12 mouse cellular contexts compared by ENCODE assay signal in the genomic region with DNA sequence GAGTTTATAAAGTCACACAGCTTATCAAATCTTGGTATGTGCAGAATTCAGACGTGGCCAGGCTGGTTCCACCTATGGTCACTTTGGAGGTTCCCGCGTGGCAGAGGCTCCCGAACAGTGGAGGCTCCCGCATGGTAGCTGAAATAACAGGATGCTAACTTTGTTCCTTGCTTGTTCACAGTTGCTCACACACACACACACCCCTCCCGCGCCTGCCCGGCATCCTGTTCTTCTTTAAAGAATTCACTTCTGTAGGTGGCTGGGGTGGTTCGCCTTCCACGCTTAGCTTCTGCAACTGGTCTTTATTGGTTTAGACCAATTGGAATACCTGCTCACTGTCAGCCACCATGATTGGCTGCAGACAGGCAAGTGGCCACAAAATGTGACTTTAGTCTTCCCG. TPM values are rescaled to one million over a fixed set of nuclear protein-coding genes. Genes with fewer than 3 reads are reported as not detected.
DNase-seq lines count a peak whose midpoint lies in the region; ATAC-seq lines count a peak whose summit lies in the region.
"Had no signal": no experiment of that assay in that cellular context is flagged by ENCODE, and none has a peak within 500 bp of the region (broad histone marks: within the 10 kb centered on the region; RNA-seq: fewer than 3 reads in every experiment).

No protein-coding gene starts in this region.

- no peaks in the 10 kb centered on the region for H3K36me3 ChIP-seq in forebrain, embryonic 13.5 days (ENCODE audit: poor library complexity, severe bottlenecking)
- no peaks in the 10 kb centered on the region for H3K36me3 ChIP-seq in forebrain, embryonic 16.5 days (ENCODE audit: control insufficient read depth, insufficient read depth)
- H3K36me3 ChIP-seq in liver, embryonic 12.5 days, result no peaks in the 10 kb centered on the region
- no peaks in the 10 kb centered on the region for H3K36me3 ChIP-seq in midbrain, embryonic 16.5 days (ENCODE audit: control insufficient read depth, insufficient read depth, low read length)
- H3K36me3 ChIP-seq: embryonic facial prominence, embryonic 12.5 days; limb, embryonic 12.5 days had no signal

- 76% methylated on average over 11 of the region's 11 CpGs for WGBS in forebrain, embryonic 13.5 days
- 80% methylated on average over 11 of the region's 11 CpGs for WGBS in forebrain, embryonic 16.5 days
- 67% methylated on average over 11 of the region's 11 CpGs for WGBS in liver, embryonic 12.5 days (ENCODE audit: insufficient replicate concordance)
- 84% methylated on average over 11 of the region's 11 CpGs for WGBS in midbrain, embryonic 16.5 days

- H3K4me2 ChIP-seq in forebrain, embryonic 13.5 days, result peak overlapping the region; percentile 48; the same call in 1 of the 2 replicates
- no peak overlapping the region for H3K4me2 ChIP-seq in forebrain, embryonic 16.5 days (ENCODE audit: low read length)
- H3K4me2 ChIP-seq in liver, embryonic 12.5 days, result peak overlapping the region; percentile 48
- H3K4me2 ChIP-seq in midbrain, embryonic 16.5 days (ENCODE audit: low read length), result no peak overlapping the region
- H3K4me2 ChIP-seq: embryonic facial prominence, embryonic 12.5 days had no signal

- peaks cover 50% of the 10 kb centered on the region for H3K4me1 ChIP-seq in forebrain, embryonic 13.5 days
- peaks cover 30% of the 10 kb centered on the region for H3K4me1 ChIP-seq in forebrain, embryonic 16.5 days (replicated peaks; ENCODE audit: control insufficient read depth, insufficient read depth, low read length)
- H3K4me1 ChIP-seq in liver, embryonic 12.5 days, result peaks cover 28% of the 10 kb centered on the region
- peaks cover 18% of the 10 kb centered on the region for H3K4me1 ChIP-seq in midbrain, embryonic 16.5 days (ENCODE audit: control insufficient read depth, insufficient read depth, low read length)
- H3K4me1 ChIP-seq: embryonic facial prominence, embryonic 12.5 days had no signal

- no peak overlapping the region for H3K4me3 ChIP-seq in forebrain, embryonic 13.5 days
- no peak overlapping the region for H3K4me3 ChIP-seq in forebrain, embryonic 16.5 days (replicated peaks; ENCODE audit: low read length)
- H3K4me3 ChIP-seq in liver, embryonic 12.5 days, result no peak overlapping the region
- H3K4me3 ChIP-seq in midbrain, embryonic 16.5 days (ENCODE audit: low read depth, low read length), result no peak overlapping the region
- H3K4me3 ChIP-seq: embryonic facial prominence, embryonic 12.5 days; limb, embryonic 12.5 days; myocyte had no signal

- peak; percentile 17 for DNase-seq in layer of hippocampus, adult 9-11 months
- DNase-seq in layer of hippocampus, postnatal 14 days (ENCODE audit: low spot score in 2 of 2), result no peak
- peak; percentile 69 for DNase-seq in telencephalon, adult 2 months (ENCODE audit: low read depth, low spot score)
- DNase-seq in urinary bladder, adult 18-20 months (ENCODE audit: low spot score in 2 of 2), result no peak
- DNase-seq: lung, postnatal 4 days had no signal

- ATAC-seq in forebrain, embryonic 13.5 days, result no peak
- no peak for ATAC-seq in forebrain, embryonic 16.5 days
- ATAC-seq in liver, embryonic 12.5 days, result no peak
- no peak for ATAC-seq in midbrain, embryonic 16.5 days

- H3K9me3 ChIP-seq in forebrain, embryonic 13.5 days (replicated peaks), result no peaks in the 10 kb centered on the region
- no peaks in the 10 kb centered on the region for H3K9me3 ChIP-seq in forebrain, embryonic 16.5 days (ENCODE audit: control insufficient read depth, low read length)
- no peaks in the 10 kb centered on the region for H3K9me3 ChIP-seq in liver, embryonic 12.5 days (replicated peaks)
- H3K9me3 ChIP-seq in midbrain, embryonic 16.5 days (replicated peaks; ENCODE audit: control insufficient read depth, low read length, poor library complexity, severe bottlenecking), result no peaks in the 10 kb centered on the region
- H3K9me3 ChIP-seq: embryonic facial prominence, embryonic 12.5 days; limb, embryonic 12.5 days had no signal

- H3K27ac ChIP-seq in forebrain, embryonic 13.5 days, result peak overlapping the region; percentile 96
- H3K27ac ChIP-seq in forebrain, embryonic 16.5 days (ENCODE audit: low read length), result no peak overlapping the region; the same call in 1 of the 2 replicates
- no peak overlapping the region for H3K27ac ChIP-seq in liver, embryonic 12.5 days
- no peak overlapping the region for H3K27ac ChIP-seq in midbrain, embryonic 16.5 days (ENCODE audit: low read length)
- H3K27ac ChIP-seq: embryonic facial prominence, embryonic 12.5 days; limb, embryonic 12.5 days had no signal

- no peaks in the 10 kb centered on the region for H3K27me3 ChIP-seq in forebrain, embryonic 13.5 days
- H3K27me3 ChIP-seq in forebrain, embryonic 16.5 days (replicated peaks; ENCODE audit: control insufficient read depth, insufficient read depth, low read length), result no peaks in the 10 kb centered on the region
- H3K27me3 ChIP-seq in liver, embryonic 12.5 days (replicated peaks), result no peaks in the 10 kb centered on the region
- no peaks in the 10 kb centered on the region for H3K27me3 ChIP-seq in midbrain, embryonic 16.5 days (ENCODE audit: control insufficient read depth, insufficient read depth, low read depth, low read length)
- H3K27me3 ChIP-seq: embryonic facial prominence, embryonic 12.5 days had no signal

- H3K9ac ChIP-seq in forebrain, embryonic 13.5 days, result no peak overlapping the region
- H3K9ac ChIP-seq in forebrain, embryonic 16.5 days (replicated peaks; ENCODE audit: low read depth, low read length), result no peak overlapping the region
- H3K9ac ChIP-seq in liver, embryonic 12.5 days, result no peak overlapping the region
- no peak overlapping the region for H3K9ac ChIP-seq in midbrain, embryonic 16.5 days (ENCODE audit: low read depth, low read length)
- H3K9ac ChIP-seq: embryonic facial prominence, embryonic 12.5 days; limb, embryonic 12.5 days had no signal

RNA-seq across cellular contexts. Expression of a gene that starts 33.3 kb away (rescaled TPM):
- 24.2 and 25.2 TPM in 2 replicates for polyA plus RNA-seq in forebrain, embryonic 13.5 days (2015; fragmentation: Nextera tagmentation; extraction: Ambion mirVana)
- 26.3 and 29.8 TPM in 2 replicates for polyA plus RNA-seq in forebrain, embryonic 16.5 days (2015; fragmentation: Nextera tagmentation; extraction: Ambion mirVana)
- 10 to 100 TPM; 19.4 to 22.0 TPM for total RNA-seq in layer of hippocampus, postnatal 14 days (2021)
- polyA plus RNA-seq in liver, embryonic 12.5 days (2016; fragmentation: Nextera tagmentation; extraction: Ambion mirVana), result 22.5 and 28.1 TPM in 2 replicates
- polyA plus RNA-seq in midbrain, embryonic 16.5 days (2015; fragmentation: Nextera tagmentation; extraction: Ambion mirVana), result 40.6 and 47.9 TPM in 2 replicates

RNA-seq across cellular contexts. Expression of a gene that starts 41.6 kb away (rescaled TPM):
- 39.5 and 39.8 TPM in 2 replicates for polyA plus RNA-seq in forebrain, embryonic 13.5 days (2015; fragmentation: Nextera tagmentation; extraction: Ambion mirVana)
- 35.6 and 39.5 TPM in 2 replicates for polyA plus RNA-seq in forebrain, embryonic 16.5 days (2015; fragmentation: Nextera tagmentation; extraction: Ambion mirVana)
- 10 to 100 TPM; 17.4 to 18.4 TPM for total RNA-seq in layer of hippocampus, postnatal 14 days (2021)
- 30.3 and 32.4 TPM in 2 replicates for polyA plus RNA-seq in liver, embryonic 12.5 days (2016; fragmentation: Nextera tagmentation; extraction: Ambion mirVana)
- 25.2 and 27.8 TPM in 2 replicates for polyA plus RNA-seq in midbrain, embryonic 16.5 days (2015; fragmentation: Nextera tagmentation; extraction: Ambion mirVana)

Comparison
In these comparisons a context has a peak if more than half of its experiments do, and no peak if none do; other contexts are left out.
1. H3K4me2 ChIP-seq: peak in forebrain, embryonic 13.5 days (single experiment) and liver, embryonic 12.5 days (single experiment); none in forebrain, embryonic 16.5 days (single experiment) and midbrain, embryonic 16.5 days (single experiment).
2. DNase-seq: peak in layer of hippocampus, adult 9-11 months (single experiment) and telencephalon, adult 2 months (single experiment); none in layer of hippocampus, postnatal 14 days (0 of 2) and urinary bladder, adult 18-20 months (0 of 2).